Mouse (Mus musculus): ENCODE measurements at regions not wholly inside any gene's neighbourhood (a gene's known extent, or its start where the extent isn't known, plus 50 kb on each side); places are given as distances from the start of the nearest gene placed in this dataset.

- no peak for DNase-seq
These were observed 126.6 kb downstream of the Gm9733 start for GRCm38 (mm10) chr3:15205266-15206229.

- no peak for DNase-seq
These were observed 119.7 kb downstream of the Gm9733 start for GRCm38 (mm10) chr3:15212357-15212756.

GRCm38 (mm10) chr3:15217591-15217990, 114.5 kb downstream of the Gm9733 start:
- DNase-seq, result no peak

GRCm38 (mm10) chr3:15219275-15219674, 112.8 kb downstream of the Gm9733 start:
- DNase-seq, result no peak

GRCm38 (mm10) chr3:15223266-15223665, 108.8 kb downstream of the Gm9733 start:
- DNase-seq, result no peak

DNA sequence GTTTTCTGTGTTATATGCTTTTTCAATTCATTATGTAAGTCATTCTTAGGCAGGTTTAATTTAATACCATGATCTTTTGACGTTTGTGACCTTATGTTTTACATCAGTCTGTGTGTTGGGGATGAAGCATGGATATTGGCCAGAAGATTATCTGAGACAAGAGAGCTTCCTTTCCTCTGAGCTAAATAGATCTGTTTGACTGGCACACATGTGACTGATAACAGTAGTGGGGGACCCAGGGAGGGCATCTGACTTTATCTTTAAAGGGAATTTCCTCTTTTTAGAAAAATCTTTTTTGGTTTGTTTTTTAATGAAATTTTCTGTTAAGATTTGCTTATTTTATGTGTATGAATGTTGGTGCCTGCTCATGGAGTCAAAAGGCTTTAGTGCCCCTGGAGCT, 107.7 kb downstream of the Gm9733 start:
- no peak for DNase-seq

GRCm38 (mm10) chr3:15228641-15229040, 103.5 kb downstream of the Gm9733 start:
- DNase-seq, result no peak

- DNase-seq, result no peak
These were observed 101.9 kb downstream of the Gm9733 start for GRCm38 (mm10) chr3:15230204-15230603.

DNA sequence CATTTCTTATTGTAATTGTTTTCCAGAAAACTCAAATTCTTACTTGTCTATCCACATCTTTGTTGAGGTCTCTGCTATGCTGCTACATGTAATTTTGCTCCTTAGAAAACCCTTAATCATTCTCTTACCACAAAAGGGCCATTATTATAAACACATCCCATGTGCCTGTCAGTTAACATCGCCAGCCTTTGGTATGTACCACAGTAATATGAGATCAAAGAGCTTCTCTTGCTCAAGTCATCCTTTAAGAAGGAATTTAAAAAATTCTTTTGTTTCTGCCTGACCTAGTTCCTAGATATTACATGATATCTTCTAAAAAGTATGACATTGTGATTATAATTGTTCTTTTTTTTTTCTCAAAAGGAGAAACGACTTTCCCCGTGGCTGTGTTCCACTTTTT, 100.7 kb downstream of the Gm9733 start:
- no peak for DNase-seq

DNA sequence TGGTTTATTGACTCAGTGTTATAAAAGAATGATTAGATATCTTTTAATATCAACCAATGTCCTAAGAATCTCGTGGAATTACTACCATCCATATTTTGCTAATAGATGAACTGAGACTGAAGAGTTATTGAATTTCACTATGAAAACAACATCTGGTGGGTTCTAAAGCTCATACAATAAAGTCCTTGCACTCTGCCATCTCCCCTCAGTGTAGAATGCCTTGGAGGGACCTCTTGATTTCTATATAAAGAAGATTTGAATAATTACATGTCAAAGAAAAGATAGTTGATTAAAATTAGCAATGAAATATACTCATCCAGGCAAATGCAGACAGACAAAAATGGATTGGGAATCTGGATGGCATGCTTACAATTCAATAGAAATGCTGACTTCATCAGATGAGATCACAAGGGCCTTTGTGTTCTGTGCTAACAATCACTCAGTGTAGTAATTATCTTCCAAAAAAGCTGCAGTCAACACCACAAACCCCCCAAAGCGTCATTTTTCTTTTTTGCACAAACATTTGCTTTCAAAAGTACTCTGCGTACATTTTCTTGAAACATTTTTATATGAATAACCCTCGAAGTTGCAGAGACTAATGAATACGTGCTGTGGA, 94.2 kb downstream of the Gm9733 start:
- no peak for DNase-seq

GRCm38 (mm10) chr3:15242388-15242787, 89.7 kb downstream of the Gm9733 start:
- no peak for DNase-seq

GRCm38 (mm10) chr3:15243584-15243983, 88.5 kb downstream of the Gm9733 start:
- DNase-seq, result peak; percentile 5 to 28

GRCm38 (mm10) chr3:15244999-15245398, 87.1 kb downstream of the Gm9733 start:
- DNase-seq, result peak in 1 of 2 experiments; percentile 34
